Mouse (Mus musculus) stomach, embryonic 15.5 days (tissue): ENCODE measurements around the gene Gm20388. TPM values are rescaled to one million over a fixed set of nuclear protein-coding genes. Genes with fewer than 3 reads are reported as not detected.

Experiments used
- ATAC-seq: fragments of 200-750 bp; cut with Nextera tagmentation; 2 replicates; pipeline ENCODE4 v1.8.0; 2017; ENCODE audit warnings: low read depth, moderate number of reproducible peaks, moderate TSS enrichment; ENCODE audit not compliant: insufficient read depth, low FRiP score
- H3K27ac ChIP-seq: fragments of 300-500 bp; sonication (generic); 2 replicates; pipeline ENCODE4 v1.5.1; 2015; ENCODE audit warnings: mild to moderate bottlenecking, inconsistent platforms
- H3K27me3 ChIP-seq: fragments of 300-500 bp; sonication (generic); replicated peaks from 2 replicates; pipeline ENCODE4 v1.6.1; 2015; ENCODE audit warnings: inconsistent platforms
- H3K36me3 ChIP-seq: fragments of 300-500 bp; sonication (generic); 2 replicates; pipeline ENCODE4 v1.6.1; 2015; ENCODE audit warnings: inconsistent platforms
- H3K4me1 ChIP-seq: fragments of 300-500 bp; sonication (generic); 2 replicates; pipeline ENCODE4 v1.6.1; 2015; ENCODE audit warnings: inconsistent platforms
- H3K4me2 ChIP-seq: fragments of 300-500 bp; sonication (generic); 2 replicates; pipeline ENCODE4 v1.6.1; 2015; ENCODE audit warnings: mild to moderate bottlenecking, inconsistent platforms
- H3K4me3 ChIP-seq: fragments of 300-500 bp; sonication (generic); replicated peaks from 2 replicates; pipeline ENCODE4 v1.5.1; 2015; ENCODE audit warnings: inconsistent platforms
- H3K9ac ChIP-seq: fragments of 300-500 bp; sonication (generic); 2 replicates; pipeline ENCODE4 v1.6.1; 2015; ENCODE audit warnings: inconsistent platforms
- H3K9me3 ChIP-seq: fragments of 300-500 bp; sonication (generic); 2 replicates; pipeline ENCODE4 v1.6.1; 2016; ENCODE audit warnings: inconsistent platforms
- WGBS: fragments of 180-500 bp; shearing (Covaris S2); methylation state at CpG from one replicate; pipeline ENCODE4 v1.1.7; 2015; 5-methylcytosine and 5-hydroxymethylcytosine counted together
- polyA plus RNA-seq: library from polyadenylated mRNA; unstranded; fragments of >200 nt; fragmentation: Nextera tagmentation; extraction: Ambion mirVana; gene quantifications from 2 replicates; pipeline ENCODE4 v1.2.1, GENCODE M21; 2015

The Gm20388 gene
- polyA plus RNA-seq, 1 experiment from 2014 or later: not detected

GRCm38 (mm10) chr8:121083093-121083935 lies 1172.7 kb downstream of the Gm20388 start:
- H3K27ac ChIP-seq: peak overlapping the region; percentile 98
- no peaks in the 10 kb centered on the region for H3K9me3 ChIP-seq
- WGBS: under 1% methylated on average over 89 of the region's 89 CpGs
- H3K27me3 ChIP-seq: peaks cover 75% of the 10 kb centered on the region
- peaks cover 9% of the 10 kb centered on the region; the same call in 1 of the 2 replicates for H3K4me1 ChIP-seq
- H3K4me3 ChIP-seq: peak overlapping the region; percentile 68
- ATAC-seq: peak; percentile 65
- peak overlapping the region; percentile 82 for H3K4me2 ChIP-seq
- no peaks in the 10 kb centered on the region for H3K36me3 ChIP-seq
- peak overlapping the region; percentile 66 for H3K9ac ChIP-seq

DNA sequence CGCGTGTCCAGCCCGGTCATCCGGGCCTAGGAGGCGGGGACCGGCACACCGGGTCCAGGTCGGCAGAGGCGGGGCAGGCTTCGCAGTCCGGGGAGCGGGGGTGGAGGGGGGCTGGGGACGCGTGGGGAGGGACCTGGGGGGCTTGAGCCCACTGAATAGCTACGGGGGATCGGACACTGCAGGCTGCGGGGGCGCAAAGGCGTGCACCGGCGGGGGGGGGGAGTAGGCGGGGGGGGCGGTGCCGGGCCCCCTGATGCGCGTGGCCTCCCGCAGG lies 1173.2 kb downstream of the Gm20388 start:
- peaks cover 9% of the 10 kb centered on the region; the same call in 1 of the 2 replicates for H3K4me1 ChIP-seq
- H3K9ac ChIP-seq: peak overlapping the region; percentile 66
- H3K4me2 ChIP-seq: peak overlapping the region; percentile 82
- 0% methylated on average over 15 of the region's 27 CpGs for WGBS
- peaks cover 71% of the 10 kb centered on the region for H3K27me3 ChIP-seq
- ATAC-seq: peak; percentile 78
- H3K4me3 ChIP-seq: peak overlapping the region; percentile 68
- peak overlapping the region; percentile 98 for H3K27ac ChIP-seq
- no peaks in the 10 kb centered on the region for H3K36me3 ChIP-seq
- no peaks in the 10 kb centered on the region for H3K9me3 ChIP-seq

- H3K4me3 ChIP-seq: peak within 1 kb of the TSS; percentile 68
- H3K4me2 ChIP-seq: peak within 1 kb of the TSS; percentile 82
- H3K27ac ChIP-seq: peak within 1 kb of the TSS; percentile 98
- H3K9ac ChIP-seq: peak within 1 kb of the TSS; percentile 68
- H3K4me1 ChIP-seq: peaks cover 9% of the 10 kb centered on the region; the same call in 1 of the 2 replicates
- no peaks in the 10 kb centered on the region for H3K9me3 ChIP-seq
- under 1% methylated on average over 65 of the region's 83 CpGs for WGBS
- ATAC-seq: peak; percentile 74
- no peaks in the 10 kb centered on the region for H3K36me3 ChIP-seq
- H3K27me3 ChIP-seq: peaks cover 75% of the 10 kb centered on the region
Observed at GRCm38 (mm10) chr8:121084210-121084951, 1173.7 kb downstream of the Gm20388 start, which contains the start of gene Foxf1. TSS of gene Foxf1 (plus strand) at chr8:121084386.

DNA sequence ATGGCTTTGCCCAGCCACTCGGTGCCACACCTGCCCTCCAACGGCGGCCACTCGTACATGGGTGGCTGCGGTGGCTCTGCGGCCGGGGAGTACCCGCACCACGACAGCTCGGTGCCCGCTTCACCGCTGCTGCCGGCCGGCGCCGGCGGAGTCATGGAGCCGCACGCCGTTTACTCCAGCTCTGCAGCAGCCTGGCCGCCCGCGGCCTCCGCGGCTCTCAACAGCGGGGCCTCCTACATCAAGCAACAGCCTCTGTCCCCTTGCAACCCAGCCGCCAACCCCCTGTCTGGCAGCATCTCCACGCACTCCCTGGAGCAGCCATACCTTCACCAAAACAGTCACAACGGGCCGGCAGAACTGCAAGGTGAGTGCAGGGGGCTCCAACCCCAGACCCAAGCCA lies 1174.4 kb downstream of the Gm20388 start:
- peak overlapping the region; percentile 82 for H3K4me2 ChIP-seq
- H3K27ac ChIP-seq: peak overlapping the region; percentile 89
- peak overlapping the region; percentile 68 for H3K9ac ChIP-seq
- H3K36me3 ChIP-seq: no peaks in the 10 kb centered on the region
- no peak for ATAC-seq
- H3K4me3 ChIP-seq: peak overlapping the region; percentile 68
- 4% methylated on average over 30 of the region's 30 CpGs for WGBS
- peaks cover 9% of the 10 kb centered on the region; the same call in 1 of the 2 replicates for H3K4me1 ChIP-seq
- peaks cover 78% of the 10 kb centered on the region for H3K27me3 ChIP-seq
- H3K9me3 ChIP-seq: no peaks in the 10 kb centered on the region

DNA sequence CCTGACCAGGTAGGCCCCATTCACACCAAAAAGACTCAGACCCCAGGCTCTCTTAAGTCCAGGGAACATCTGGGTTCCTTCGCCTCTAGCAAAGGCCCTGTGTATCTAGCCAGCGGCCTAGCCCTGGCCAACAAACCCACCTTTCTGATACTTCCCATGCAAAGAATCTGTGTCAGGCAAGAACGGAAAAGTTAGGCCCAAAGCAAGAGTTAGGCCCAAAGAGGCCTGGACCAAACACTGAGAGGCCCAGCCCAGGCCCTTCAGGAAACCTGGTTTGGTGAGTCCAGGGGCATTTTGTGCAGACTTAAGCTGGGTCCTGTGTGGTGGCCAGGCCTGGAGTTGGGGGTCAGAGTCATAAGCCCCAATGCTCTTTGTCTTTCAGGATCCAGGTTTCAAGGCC lies 1174.9 kb downstream of the Gm20388 start:
- WGBS: 34% methylated on average over 3 of the region's 3 CpGs
- Histone ChIP-seq H3K27me3 (peaks cover 76% of the 10 kb centered on the region), H3K9ac (peak overlapping the region; percentile 68), H3K4me3 (peak overlapping the region; percentile 68), H3K36me3 (no peaks in the 10 kb centered on the region), H3K4me2 (peak overlapping the region; percentile 82), H3K27ac (peak overlapping the region; percentile 89), H3K9me3 (no peaks in the 10 kb centered on the region), H3K4me1 (peaks cover 9% of the 10 kb centered on the region; the same call in 1 of the 2 replicates)
- ATAC-seq: no peak

DNA sequence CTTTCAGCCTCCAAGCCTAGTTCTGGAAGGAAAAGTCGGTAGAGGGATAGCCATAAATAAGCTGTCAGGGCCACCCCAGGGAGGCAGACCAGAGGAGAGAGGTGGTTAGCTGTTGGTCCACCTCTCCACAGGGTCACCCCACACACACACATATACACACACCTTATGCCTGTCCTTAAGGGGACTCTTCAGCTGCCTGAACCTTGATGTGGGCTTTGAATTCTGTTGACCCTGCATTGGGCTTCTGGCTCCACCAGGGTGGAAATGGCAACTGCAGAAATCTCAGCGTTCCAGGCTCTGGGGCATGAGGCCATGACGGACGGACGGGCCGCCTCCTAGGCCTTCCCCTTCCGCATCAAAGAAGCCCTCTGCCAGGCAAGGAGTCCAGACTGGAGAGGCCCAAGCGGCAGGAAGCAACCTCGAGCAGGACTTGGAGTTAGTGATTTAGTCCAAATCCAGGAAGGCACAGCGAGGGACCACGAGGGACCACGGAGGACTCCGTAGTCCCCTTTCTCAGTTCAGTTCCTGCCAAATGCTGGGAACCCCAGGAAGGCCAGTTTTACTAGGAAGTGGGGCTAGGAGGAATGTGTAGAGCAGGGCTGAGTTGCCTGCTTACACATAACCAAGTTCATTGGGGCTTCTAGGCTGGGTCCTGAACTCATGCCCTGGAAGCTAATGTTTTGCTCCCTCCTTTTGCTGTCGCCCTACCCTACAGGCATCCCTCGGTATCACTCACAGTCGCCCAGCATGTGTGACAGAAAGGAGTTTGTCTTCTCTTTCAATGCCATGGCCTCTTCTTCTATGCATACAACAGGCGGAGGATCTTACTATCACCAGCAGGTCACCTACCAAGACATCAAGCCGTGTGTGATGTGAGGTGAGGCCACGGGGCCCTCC lies 1175.6 kb downstream of the Gm20388 start:
- Histone ChIP-seq H3K4me2 (peak overlapping the region; percentile 82), H3K27me3 (peaks cover 78% of the 10 kb centered on the region), H3K36me3 (no peaks in the 10 kb centered on the region), H3K9ac (peak overlapping the region; percentile 68), H3K4me1 (peaks cover 13% of the 10 kb centered on the region), H3K9me3 (no peaks in the 10 kb centered on the region), H3K4me3 (peak overlapping the region; percentile 68), H3K27ac (peak overlapping the region; percentile 89)
- ATAC-seq: no peak
- WGBS: 21% methylated on average over 19 of the region's 19 CpGs

- Histone ChIP-seq H3K9me3 (no peaks in the 10 kb centered on the region), H3K4me2 (peak overlapping the region; percentile 82), H3K27ac (no peak overlapping the region), H3K9ac (peak overlapping the region; percentile 14; the same call in 1 of the 2 replicates), H3K36me3 (no peaks in the 10 kb centered on the region), H3K4me1 (peaks cover 16% of the 10 kb centered on the region), H3K4me3 (peak overlapping the region; percentile 68), H3K27me3 (peaks cover 72% of the 10 kb centered on the region)
- WGBS: 19% methylated on average over 8 of the region's 8 CpGs
- ATAC-seq: no peak
Observed at GRCm38 (mm10) chr8:121088281-121088680, 1177.6 kb downstream of the Gm20388 start.

- Histone ChIP-seq H3K27ac (peak overlapping the region; percentile 74), H3K36me3 (no peaks in the 10 kb centered on the region), H3K27me3 (peaks cover 64% of the 10 kb centered on the region), H3K4me1 (peaks cover 15% of the 10 kb centered on the region), H3K9me3 (no peaks in the 10 kb centered on the region), H3K4me2 (peak overlapping the region; percentile 82), H3K9ac (peak overlapping the region; percentile 52), H3K4me3 (peak overlapping the region; percentile 68)
- WGBS: 8% methylated on average over 40 of the region's 40 CpGs
- ATAC-seq: no peak
Observed at GRCm38 (mm10) chr8:121088871-121089630, 1178.4 kb downstream of the Gm20388 start.

DNA sequence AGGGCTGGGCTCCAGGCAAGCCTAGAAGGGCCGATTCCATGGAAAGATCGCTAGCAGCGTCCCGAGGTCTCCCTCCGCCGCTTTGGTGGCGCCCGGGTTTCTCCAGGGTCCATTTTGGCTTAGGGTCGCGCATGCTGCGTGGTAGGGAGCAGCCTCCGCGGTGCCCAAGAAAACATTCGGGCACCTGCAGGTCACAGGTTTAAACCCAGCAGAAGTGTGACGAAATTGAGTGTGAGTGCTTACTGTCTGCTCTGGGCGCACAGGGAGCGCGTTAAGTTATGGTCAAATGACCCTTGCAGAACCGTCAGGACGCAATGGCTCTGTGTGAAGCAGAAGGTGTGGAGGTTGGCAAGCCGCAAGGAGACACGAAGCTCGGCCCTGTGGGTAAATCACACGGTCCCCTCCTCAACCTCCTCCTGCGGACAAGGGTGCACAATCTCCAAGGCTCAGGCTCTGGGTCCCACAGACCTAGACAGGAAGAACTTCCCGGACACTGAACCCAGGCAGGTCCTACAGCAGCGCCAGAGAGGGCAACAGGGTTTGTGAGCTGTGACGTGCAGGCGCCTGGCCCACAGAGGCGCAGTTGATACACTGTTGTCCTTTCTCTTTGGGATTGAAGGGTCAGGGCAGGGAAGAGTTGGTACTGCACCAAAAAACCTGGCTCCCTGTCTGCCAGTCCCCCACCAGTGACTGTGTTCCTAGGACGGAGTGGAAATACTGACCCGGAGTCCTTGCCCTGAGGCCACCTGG lies 1179.2 kb downstream of the Gm20388 start:
- Histone ChIP-seq H3K4me1 (peaks cover 15% of the 10 kb centered on the region), H3K27ac (peak overlapping the region; percentile 74), H3K9me3 (no peaks in the 10 kb centered on the region), H3K27me3 (peaks cover 57% of the 10 kb centered on the region), H3K4me2 (peak overlapping the region; percentile 82), H3K9ac (peak overlapping the region; percentile 52), H3K4me3 (peak overlapping the region; percentile 68), H3K36me3 (no peaks in the 10 kb centered on the region)
- WGBS: 11% methylated on average over 32 of the region's 32 CpGs
- no peak for ATAC-seq

- peak overlapping the region; percentile 82 for H3K4me2 ChIP-seq
- H3K9ac ChIP-seq: 0 out of 2 replicates have a peak overlapping the region, but pooled peaks have one; percentile 19
- peak overlapping the region; percentile 68; the same call in 1 of the 2 replicates for H3K4me3 ChIP-seq
- no peaks in the 10 kb centered on the region for H3K36me3 ChIP-seq
- peaks cover 15% of the 10 kb centered on the region for H3K4me1 ChIP-seq
- H3K9me3 ChIP-seq: no peaks in the 10 kb centered on the region
- ATAC-seq: no peak
- WGBS: 14% methylated on average over 1 of the region's 1 CpGs
- H3K27me3 ChIP-seq: peaks cover 48% of the 10 kb centered on the region
- H3K27ac ChIP-seq: peak overlapping the region; percentile 74
Observed at GRCm38 (mm10) chr8:121090716-121091115, 1180.1 kb downstream of the Gm20388 start.
